Mouse (Mus musculus) neural tube, embryonic 15.5 days (tissue): ENCODE measurements around the gene Rsph14. TPM values are rescaled to one million over a fixed set of nuclear protein-coding genes. Genes with fewer than 3 reads are reported as not detected.

Experiments
- ATAC-seq: fragments of 200-750 bp; cut with Nextera tagmentation; 2 replicates; pipeline ENCODE4 v1.8.0; 2017; ENCODE audit warnings: mild to moderate bottlenecking, moderate TSS enrichment, moderate library complexity; ENCODE audit not compliant: low FRiP score
- H3K27ac ChIP-seq: fragments of 300-500 bp; sonication (generic); replicated peaks from 2 replicates; pipeline ENCODE4 v1.5.1; 2015; ENCODE audit warnings: mild to moderate bottlenecking, inconsistent platforms
- H3K27me3 ChIP-seq: fragments of 300-500 bp; sonication (generic); replicated peaks from 2 replicates; pipeline ENCODE4 v1.6.1; 2015; ENCODE audit warnings: inconsistent platforms
- H3K36me3 ChIP-seq: fragments of 300-500 bp; sonication (generic); 2 replicates; pipeline ENCODE4 v1.6.1; 2015; ENCODE audit warnings: inconsistent platforms
- H3K4me1 ChIP-seq: fragments of 300-500 bp; sonication (generic); 2 replicates; pipeline ENCODE4 v1.6.1; 2015; ENCODE audit warnings: inconsistent platforms
- H3K4me2 ChIP-seq: fragments of 300-500 bp; sonication (generic); 2 replicates; pipeline ENCODE4 v1.6.1; 2015; ENCODE audit warnings: inconsistent platforms, mild to moderate bottlenecking, moderate library complexity
- H3K4me3 ChIP-seq: fragments of 300-500 bp; sonication (generic); replicated peaks from 2 replicates; pipeline ENCODE4 v1.5.1; 2015; ENCODE audit warnings: mild to moderate bottlenecking, inconsistent platforms
- H3K9ac ChIP-seq: fragments of 300-500 bp; sonication (generic); replicated peaks from 2 replicates; pipeline ENCODE4 v1.6.1; 2015; ENCODE audit warnings: mild to moderate bottlenecking, inconsistent platforms
- H3K9me3 ChIP-seq: fragments of 300-500 bp; sonication (generic); replicated peaks from 2 replicates; pipeline ENCODE4 v1.6.1; 2016; ENCODE audit warnings: inconsistent platforms
- WGBS: fragments of 180-500 bp; shearing (Covaris S2); methylation state at CpG from one replicate; pipeline ENCODE4 v1.1.7; 2015; ENCODE audit warnings: mixed read lengths; 5-methylcytosine and 5-hydroxymethylcytosine counted together
- polyA plus RNA-seq: library from polyadenylated mRNA; unstranded; fragments of >200 nt; fragmentation: Nextera tagmentation; extraction: Ambion mirVana; gene quantifications from 2 replicates; pipeline ENCODE4 v1.2.1, GENCODE M21; 2015

Rsph14 gene
- polyA plus RNA-seq, 1 experiment from 2014 or later: 0.58 TPM

- no peak overlapping the region for H3K9ac ChIP-seq
- 84% methylated on average over 7 of the region's 7 CpGs for WGBS
These were observed 104.1 kb downstream of the Rsph14 start for GRCm38 (mm10) chr10:74928276-74928675.

GRCm38 (mm10) chr10:74925324-74925723 lies 107.1 kb downstream of the Rsph14 start:
- Histone ChIP-seq H3K4me3 (peak overlapping the region; percentile 30), H3K9ac (no peak overlapping the region)
- ATAC-seq: no peak

More at GRCm38 (mm10) chr10:74928276-74928675, 104.1 kb downstream of the Rsph14 start:
- H3K36me3 ChIP-seq: no peaks in the 10 kb centered on the region
- H3K4me3 ChIP-seq: no peak overlapping the region
- H3K4me1 ChIP-seq: peaks cover 6% of the 10 kb centered on the region
- no peaks in the 10 kb centered on the region for H3K9me3 ChIP-seq
- no peak for ATAC-seq
- H3K27ac ChIP-seq: no peak overlapping the region
- no peak overlapping the region for H3K4me2 ChIP-seq
- H3K27me3 ChIP-seq: no peaks in the 10 kb centered on the region

DNA sequence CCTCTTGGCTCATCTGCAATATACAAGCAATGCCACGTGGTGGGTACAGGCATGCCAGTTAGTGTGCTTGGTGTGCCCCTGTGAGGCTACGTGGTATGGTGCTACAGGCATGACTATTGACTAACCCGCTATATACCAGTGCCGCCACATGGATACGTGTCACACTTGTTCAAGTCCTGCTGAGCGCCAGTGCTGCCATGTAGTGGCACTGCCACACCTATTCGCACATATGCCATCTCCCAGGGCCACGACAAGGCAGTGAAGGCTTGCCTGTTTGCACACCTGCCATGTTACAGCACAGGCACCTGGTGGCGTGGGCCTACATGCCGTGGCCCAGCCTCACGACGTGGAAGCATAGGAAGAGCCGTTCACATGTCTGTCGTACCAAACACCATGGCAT lies 108.1 kb downstream of the Rsph14 start:
- ATAC-seq: no peak
- WGBS: 92% methylated on average over 14 of the region's 14 CpGs
- Histone ChIP-seq H3K36me3 (no peaks in the 10 kb centered on the region), H3K4me3 (no peak overlapping the region), H3K27ac (no peak overlapping the region), H3K9me3 (no peaks in the 10 kb centered on the region), H3K4me2 (no peak overlapping the region), H3K9ac (no peak overlapping the region), H3K27me3 (0 out of 2 replicates have a peak, but pooled peaks cover 2% of the 10 kb centered on the region), H3K4me1 (peaks cover 9% of the 10 kb centered on the region)

More at GRCm38 (mm10) chr10:74925324-74925723, 107.1 kb downstream of the Rsph14 start:
- no peaks in the 10 kb centered on the region for H3K36me3 ChIP-seq
- WGBS: 12% methylated on average over 21 of the region's 21 CpGs
- 0 out of 2 replicates have a peak, but pooled peaks cover 2% of the 10 kb centered on the region for H3K27me3 ChIP-seq
- H3K9me3 ChIP-seq: no peaks in the 10 kb centered on the region
- peaks cover 9% of the 10 kb centered on the region for H3K4me1 ChIP-seq
- peak overlapping the region; percentile 58 for H3K4me2 ChIP-seq
- H3K27ac ChIP-seq: no peak overlapping the region

- Histone ChIP-seq H3K9ac (no peak overlapping the region), H3K4me3 (no peak overlapping the region), H3K27me3 (0 out of 2 replicates have a peak, but pooled peaks cover 2% of the 10 kb centered on the region)
These were observed 109.6 kb downstream of the Rsph14 start for GRCm38 (mm10) chr10:74922763-74923162.

GRCm38 (mm10) chr10:74921614-74922013 lies 110.8 kb downstream of the Rsph14 start:
- peaks cover 9% of the 10 kb centered on the region for H3K4me1 ChIP-seq
- no peak for ATAC-seq
- H3K27ac ChIP-seq: no peak overlapping the region
- no peak overlapping the region for H3K9ac ChIP-seq
- 0 out of 2 replicates have a peak, but pooled peaks cover 2% of the 10 kb centered on the region for H3K27me3 ChIP-seq
- WGBS: 88% methylated on average over 11 of the region's 11 CpGs
- H3K4me3 ChIP-seq: no peak overlapping the region
- no peak overlapping the region for H3K4me2 ChIP-seq
- H3K9me3 ChIP-seq: no peaks in the 10 kb centered on the region
- no peaks in the 10 kb centered on the region for H3K36me3 ChIP-seq

More at GRCm38 (mm10) chr10:74922763-74923162, 109.6 kb downstream of the Rsph14 start:
- Histone ChIP-seq H3K36me3 (no peaks in the 10 kb centered on the region), H3K9me3 (no peaks in the 10 kb centered on the region), H3K4me2 (no peak overlapping the region), H3K27ac (no peak overlapping the region), H3K4me1 (peaks cover 9% of the 10 kb centered on the region)
- peak; percentile 51; the same call in 1 of the 2 replicates for ATAC-seq
- 48% methylated on average over 6 of the region's 6 CpGs for WGBS

GRCm38 (mm10) chr10:74920853-74921567 lies 111.4 kb downstream of the Rsph14 start:
- H3K36me3 ChIP-seq: no peaks in the 10 kb centered on the region
- no peak overlapping the region for H3K4me3 ChIP-seq
- peaks cover 9% of the 10 kb centered on the region for H3K4me1 ChIP-seq
- no peak overlapping the region for H3K9ac ChIP-seq
- no peak overlapping the region for H3K27ac ChIP-seq
- ATAC-seq: peak; percentile 72
- H3K27me3 ChIP-seq: 0 out of 2 replicates have a peak, but pooled peaks cover 2% of the 10 kb centered on the region
- no peaks in the 10 kb centered on the region for H3K9me3 ChIP-seq
- H3K4me2 ChIP-seq: peak overlapping the region; percentile 15
- WGBS: 44% methylated on average over 17 of the region's 17 CpGs

DNA sequence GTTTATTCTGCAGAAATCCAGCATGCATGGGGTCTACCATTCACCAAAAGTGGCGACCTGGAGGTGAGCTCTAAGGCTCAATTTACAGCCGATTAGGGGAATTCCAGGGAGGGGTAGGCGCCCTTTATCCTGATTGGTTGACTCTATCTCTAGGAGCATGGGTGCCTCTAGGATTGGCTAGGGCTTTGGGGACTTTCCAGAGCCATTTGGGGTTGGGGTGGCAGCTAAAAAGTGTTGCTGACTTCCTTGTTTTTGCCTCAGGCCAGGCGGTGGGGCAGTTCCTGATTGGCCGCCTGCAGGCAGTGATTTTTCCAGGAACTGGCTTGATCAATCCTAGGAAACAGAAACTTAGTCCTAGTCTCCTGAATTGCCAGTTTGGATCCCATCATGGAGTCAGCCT lies 113.1 kb downstream of the Rsph14 start:
- ATAC-seq: no peak
- no peak overlapping the region for H3K27ac ChIP-seq
- WGBS: 47% methylated on average over 5 of the region's 5 CpGs
- H3K27me3 ChIP-seq: 0 out of 2 replicates have a peak, but pooled peaks cover 2% of the 10 kb centered on the region
- H3K9me3 ChIP-seq: no peaks in the 10 kb centered on the region
- no peak overlapping the region for H3K9ac ChIP-seq
- no peak overlapping the region for H3K4me2 ChIP-seq
- no peaks in the 10 kb centered on the region for H3K36me3 ChIP-seq
- no peak overlapping the region for H3K4me3 ChIP-seq
- H3K4me1 ChIP-seq: 0 out of 2 replicates have a peak, but pooled peaks cover 4% of the 10 kb centered on the region

- H3K4me1 ChIP-seq: no peaks in the 10 kb centered on the region
- no peaks in the 10 kb centered on the region for H3K9me3 ChIP-seq
- no peak for ATAC-seq
- no peak overlapping the region for H3K4me3 ChIP-seq
- H3K4me2 ChIP-seq: no peak overlapping the region
- no peaks in the 10 kb centered on the region for H3K27me3 ChIP-seq
- H3K9ac ChIP-seq: no peak overlapping the region
- H3K27ac ChIP-seq: no peak overlapping the region
- no peaks in the 10 kb centered on the region for H3K36me3 ChIP-seq
- 66% methylated on average over 2 of the region's 2 CpGs for WGBS
These were observed 124.0 kb downstream of the Rsph14 start for GRCm38 (mm10) chr10:74908431-74908830.

Other genes with a start within 250 kb of the Rsph14 start
- gene Gnaz, start 65.4 kb downstream of the Rsph14 start, polyA plus RNA-seq: 70.2 and 87.5 TPM in 2 replicates
- 16.7 and 17.4 TPM in 2 replicates for gene Rab36, start 4.5 kb upstream of the Rsph14 start, polyA plus RNA-seq
- 13.9 and 15.6 TPM in 2 replicates for gene Bcr, start 28.0 kb upstream of the Rsph14 start, polyA plus RNA-seq
- gene Specc1l, start 179.5 kb upstream of the Rsph14 start, polyA plus RNA-seq: 25.1 and 25.2 TPM in 2 replicates